Mouse (Mus musculus) ES-CJ7 (cell line): Measurements from ENCODE around the gene Itga5.

ENCODE experiments used
- DNase-seq: peaks from one replicate; pipeline ENCODE4 v3.0.0; 2011; ENCODE audit warnings: low read depth, low spot score

Gene Itga5

GRCm38 (mm10) chr15:103313495-103314095 is 53.0 kb downstream of the Itga5 start:
- peak; percentile 81 for DNase-seq

GRCm38 (mm10) chr15:103310365-103310910 is 56.1 kb downstream of the Itga5 start, which contains the start of gene Gpr84:
Gene Gpr84 (minus strand): TSS chr15:103310612.
- no peak for DNase-seq

- DNase-seq: no peak
Measured at GRCm38 (mm10) chr15:103308876-103309580, 57.5 kb downstream of the Itga5 start.

GRCm38 (mm10) chr15:103308056-103308875 is 58.3 kb downstream of the Itga5 start:
- DNase-seq: peak; percentile 75

GRCm38 (mm10) chr15:103307125-103307524 is 59.4 kb downstream of the Itga5 start:
- DNase-seq: peak; percentile 94

GRCm38 (mm10) chr15:103305792-103306645 is 60.5 kb downstream of the Itga5 start:
- no peak for DNase-seq

GRCm38 (mm10) chr15:103305070-103305678 is 61.4 kb downstream of the Itga5 start:
- DNase-seq: peak; percentile 99

GRCm38 (mm10) chr15:103304616-103304969 is 62.0 kb downstream of the Itga5 start:
- DNase-seq: peak; percentile 25

- DNase-seq: no peak
Measured at GRCm38 (mm10) chr15:103303916-103304615, 62.5 kb downstream of the Itga5 start.

GRCm38 (mm10) chr15:103302341-103303021 is 64.1 kb downstream of the Itga5 start:
- no peak for DNase-seq

- DNase-seq: peak; percentile 2
Measured at GRCm38 (mm10) chr15:103301547-103302340, 64.8 kb downstream of the Itga5 start.

- no peak for DNase-seq
Measured at GRCm38 (mm10) chr15:103301046-103301445, 65.5 kb downstream of the Itga5 start.

GRCm38 (mm10) chr15:103300560-103300959 is 66.0 kb downstream of the Itga5 start:
- no peak for DNase-seq

- peak; percentile 46 for DNase-seq
Measured at GRCm38 (mm10) chr15:103300067-103300471, 66.5 kb downstream of the Itga5 start.

GRCm38 (mm10) chr15:103299644-103300043 is 66.9 kb downstream of the Itga5 start:
- no peak for DNase-seq

- DNase-seq: no peak
Measured at GRCm38 (mm10) chr15:103298861-103299616, 67.5 kb downstream of the Itga5 start.

GRCm38 (mm10) chr15:103298026-103298425 is 68.5 kb downstream of the Itga5 start:
- DNase-seq: no peak

- no peak for DNase-seq
Measured at GRCm38 (mm10) chr15:103297313-103297712, 69.2 kb downstream of the Itga5 start.
